ENCODE assay signal across 19 mouse cellular contexts in genomic region chr12:69887776-69888175, GRCm38 (mm10). TPM values are rescaled to one million over a fixed set of nuclear protein-coding genes. Genes with fewer than 3 reads are reported as not detected.
DNase-seq lines count a peak whose midpoint lies in the region; ATAC-seq and TF ChIP-seq lines count a peak whose summit lies in the region.
"Had no signal": no experiment of that assay in that cellular context is flagged by ENCODE, and none has a peak within 500 bp of the region (broad histone marks: within the 10 kb centered on the region; RNA-seq: fewer than 3 reads in every experiment).

No protein-coding gene starts in this region.

- H3K4me2 ChIP-seq in liver, embryonic 12.5 days = no peak overlapping the region
- H3K4me2 ChIP-seq: embryonic facial prominence, embryonic 13.5 days; forebrain, embryonic 13.5 days; heart, embryonic 11.5 days; heart, embryonic 15.5 days; hindbrain, embryonic 13.5 days had no signal

- no peaks in the 10 kb centered on the region for H3K9me3 ChIP-seq in liver, embryonic 12.5 days (replicated peaks)
- H3K9me3 ChIP-seq: embryonic facial prominence, embryonic 13.5 days; forebrain, embryonic 13.5 days; heart, embryonic 15.5 days; hindbrain, embryonic 13.5 days had no signal

- no peak overlapping the region for H3K4me3 ChIP-seq in liver, adult 2 months (ENCODE audit: insufficient read depth, low read depth, low read length)
- no peak overlapping the region for H3K4me3 ChIP-seq in liver, embryonic 12.5 days
- H3K4me3 ChIP-seq: embryonic facial prominence, embryonic 13.5 days; forebrain, embryonic 13.5 days; heart, embryonic 15.5 days; hindbrain, embryonic 13.5 days had no signal

- DNase-seq in liver, adult 2 months (ENCODE audit: extremely low read depth, low read depth, low spot score) = peak; percentile 63
- peak; percentile 36 for DNase-seq in lung, postnatal 25 days (ENCODE audit: low spot score)
- DNase-seq in lung, postnatal 10 days = no peak
- peak; percentile 51 for DNase-seq in 416B (ENCODE audit: low read depth)
- DNase-seq in embryo, embryonic 11 days = no peak
- DNase-seq: adrenal gland, postnatal 14 days; cerebellum, adult 11-12 months; cerebellum, adult 9-10 months; forebrain, postnatal 0 days; gastrocnemius, postnatal 36 days; heart, adult 18-20 months; heart, postnatal 14 days had no signal

- WGBS in liver, adult 2 months = 35% methylated on average over 6 of the region's 6 CpGs
- 80% methylated on average over 6 of the region's 6 CpGs for WGBS in liver, embryonic 12.5 days (ENCODE audit: insufficient replicate concordance)

- no peaks in the 10 kb centered on the region for H3K27me3 ChIP-seq in liver, adult 2 months (ENCODE audit: control insufficient read depth, insufficient read depth, low read length)
- no peaks in the 10 kb centered on the region for H3K27me3 ChIP-seq in liver, embryonic 12.5 days (replicated peaks)
- H3K27me3 ChIP-seq: embryonic facial prominence, embryonic 13.5 days; forebrain, embryonic 13.5 days; heart, embryonic 15.5 days; hindbrain, embryonic 13.5 days had no signal

- H3K9ac ChIP-seq in liver, adult 2 months (ENCODE audit: low read depth, low read length) = no peak overlapping the region
- no peak overlapping the region for H3K9ac ChIP-seq in liver, embryonic 12.5 days
- H3K9ac ChIP-seq: embryonic facial prominence, embryonic 13.5 days; forebrain, postnatal 0 days; heart, embryonic 15.5 days; hindbrain, embryonic 13.5 days had no signal

- no peak overlapping the region for H3K27ac ChIP-seq in liver, adult 2 months (replicated peaks; ENCODE audit: insufficient read depth, low read depth, low read length)
- no peak overlapping the region for H3K27ac ChIP-seq in liver, embryonic 12.5 days
- H3K27ac ChIP-seq: embryonic facial prominence, embryonic 13.5 days; forebrain, embryonic 13.5 days; heart, embryonic 15.5 days; hindbrain, embryonic 13.5 days; hindbrain, postnatal 0 days had no signal

- H3K79me2 ChIP-seq in liver, adult 2 months (ENCODE audit: control insufficient read depth, insufficient read depth, low read length) = peaks cover 57% of the 10 kb centered on the region

- no peak for ATAC-seq in liver, embryonic 12.5 days
- ATAC-seq: forebrain, embryonic 13.5 days; forebrain, postnatal 0 days; hindbrain, postnatal 0 days had no signal

- H3K36me3 ChIP-seq in liver, adult 2 months (ENCODE audit: control insufficient read depth, insufficient read depth, low read length) = no peaks in the 10 kb centered on the region
- peaks cover 37% of the 10 kb centered on the region for H3K36me3 ChIP-seq in liver, embryonic 12.5 days
- H3K36me3 ChIP-seq: heart, embryonic 15.5 days; hindbrain, embryonic 13.5 days had no signal

- no peak for TF ChIP-seq POLR2A in liver, adult 2 months (IDR thresholded peaks at IDR 0.05; ENCODE audit: extremely low read depth, insufficient read depth, low read length)

- TF ChIP-seq CTCF in liver, adult 2 months (IDR thresholded peaks at IDR 0.05; ENCODE audit: low read depth, low read length) = no peak

- H3K4me1 ChIP-seq in liver, adult 2 months (ENCODE audit: control insufficient read depth, insufficient read depth, low read length) = peaks cover 23% of the 10 kb centered on the region
- H3K4me1 ChIP-seq in liver, embryonic 12.5 days = peaks cover 53% of the 10 kb centered on the region

RNA-seq across cellular contexts. Expression of gene Atl1, which starts 4.6 kb away (rescaled TPM):
- 1.5 and 1.7 TPM in 2 replicates for total RNA-seq in liver, adult 2 months (2014; rRNA removed)
- polyA plus RNA-seq in liver, adult 2 months (2012; rRNA removed) = 0.40 and 0.62 TPM in 2 replicates
- polyA plus RNA-seq in liver, embryonic 12.5 days (2016; fragmentation: Nextera tagmentation; extraction: Ambion mirVana) = 1.7 and 2.2 TPM in 2 replicates

RNA-seq across cellular contexts. Expression of gene Map4k5, which starts 5.2 kb away (rescaled TPM):
- 15.6 and 16.2 TPM in 2 replicates for total RNA-seq in liver, adult 2 months (2014; rRNA removed)
- polyA plus RNA-seq in liver, adult 2 months (2012; rRNA removed) = 1.8 and 3.6 TPM in 2 replicates
- 31.8 and 34.1 TPM in 2 replicates for polyA plus RNA-seq in liver, embryonic 12.5 days (2016; fragmentation: Nextera tagmentation; extraction: Ambion mirVana)

Comparison
In these comparisons a context has a peak if more than half of its experiments do, and no peak if none do; other contexts are left out.
1. DNase-seq: peak in liver, adult 2 months (single experiment), lung, postnatal 25 days (single experiment) and 416B (single experiment); none in lung, postnatal 10 days (single experiment) and embryo, embryonic 11 days (single experiment).